Mouse (Mus musculus) CH12.LX (cell line): ENCODE results near the gene Themis3.

Experiments used
- CHD2 ChIP-seq: IDR thresholded peaks from 2 replicates; pipeline ENCODE4 v1.6.1; 2011; ENCODE audit warnings: low read length, improper control_type of control experiment
- CTCF ChIP-seq, 2 experiments: IDR thresholded peaks in 1 of 2; conservative IDR thresholded peaks in 1 of 2; 2 replicates each; pipeline ENCODE4 v1.5.1; 2011 to 2012; ENCODE audit warnings: low read depth in 2 of 2, low read length in 2 of 2, improper control_type of control experiment in 1 of 2, inconsistent platforms in 1 of 2, mild to moderate bottlenecking in 1 of 2, moderate library complexity in 1 of 2
- EP300 ChIP-seq: IDR thresholded peaks from 2 replicates; pipeline ENCODE4 v1.6.1; 2011; ENCODE audit warnings: low read length, improper control_type of control experiment
- GABPA ChIP-seq: IDR thresholded peaks from 2 replicates; pipeline ENCODE4 v1.6.1; 2012; ENCODE audit warnings: low read depth, low read length, improper control_type of control experiment, inconsistent platforms; ENCODE audit not compliant: insufficient replicate concordance
- JUN ChIP-seq: IDR thresholded peaks from 2 replicates; pipeline ENCODE4 v1.6.1; 2011; ENCODE audit warnings: low read depth, mild to moderate bottlenecking, low read length, improper control_type of control experiment, moderate library complexity; ENCODE audit not compliant: insufficient read depth
- NELFE ChIP-seq: IDR thresholded peaks from 2 replicates; pipeline ENCODE4 v1.6.1; 2011; ENCODE audit warnings: low read depth, low read length, improper control_type of control experiment
- POLR2A ChIP-seq: IDR thresholded peaks from 2 replicates; pipeline ENCODE4 v1.6.1; 2011; ENCODE audit warnings: low read depth, mild to moderate bottlenecking, improper control_type of control experiment, low read length
- RCOR1 ChIP-seq: conservative IDR thresholded peaks from 2 replicates; pipeline ENCODE4 v1.6.1; 2012; ENCODE audit warnings: low read depth, mild to moderate bottlenecking, inconsistent platforms, low read length, improper control_type of control experiment
- SMC3 ChIP-seq: IDR thresholded peaks from 2 replicates; pipeline ENCODE4 v1.6.1; 2011; ENCODE audit warnings: low read depth, low read length, improper control_type of control experiment
- USF1 ChIP-seq: IDR thresholded peaks from 2 replicates; pipeline ENCODE4 v1.6.1; 2014; ENCODE audit warnings: low read depth, mild to moderate bottlenecking, inconsistent platforms, low read length, improper control_type of control experiment
- ZC3H11A ChIP-seq: IDR thresholded peaks from 2 replicates; pipeline ENCODE4 v1.6.1; 2012; ENCODE audit warnings: low read depth, mild to moderate bottlenecking, inconsistent platforms, low read length, improper control_type of control experiment
- ZNF384 ChIP-seq: IDR thresholded peaks from 2 replicates; pipeline ENCODE4 v1.6.1; 2012; ENCODE audit warnings: low read depth, low read length, improper control_type of control experiment, inconsistent platforms

DNA sequence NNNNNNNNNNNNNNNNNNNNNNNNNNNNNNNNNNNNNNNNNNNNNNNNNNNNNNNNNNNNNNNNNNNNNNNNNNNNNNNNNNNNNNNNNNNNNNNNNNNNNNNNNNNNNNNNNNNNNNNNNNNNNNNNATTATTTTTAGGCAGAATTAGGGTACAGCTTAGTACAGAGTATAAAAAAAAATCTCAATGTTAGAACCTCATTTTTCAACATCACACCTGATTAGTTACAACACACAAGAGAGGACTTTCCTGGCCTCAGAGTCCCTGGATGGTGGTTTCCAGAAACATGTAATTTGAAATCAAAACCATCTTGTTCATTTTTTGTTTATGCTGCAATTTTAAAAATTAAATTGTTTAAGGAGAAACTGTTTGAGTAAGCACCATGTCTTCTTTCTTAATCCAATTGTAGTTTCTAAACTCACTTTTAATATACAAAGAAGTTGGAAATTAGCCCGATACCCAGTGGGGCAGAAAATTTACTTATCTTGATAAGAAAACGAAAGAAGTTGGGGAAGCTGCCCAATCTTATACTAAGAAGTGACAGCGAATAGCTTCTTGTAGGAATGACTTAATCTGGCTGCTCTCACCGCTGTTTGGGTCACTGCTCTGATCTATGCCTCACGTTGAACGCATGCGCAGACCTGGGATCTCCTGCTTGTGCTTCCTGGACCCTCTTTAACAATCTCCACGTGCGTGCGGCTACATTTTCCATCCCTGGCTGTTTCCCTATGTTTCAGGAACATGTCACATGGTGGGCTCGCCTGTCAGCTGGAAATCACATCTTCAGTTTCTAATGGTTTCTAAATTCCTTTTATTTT, 22.4 kb downstream of the Themis3 start:
- no peak for TF ChIP-seq POLR2A
- no peak for TF ChIP-seq NELFE
- TF ChIP-seq EP300, result no peak
- TF ChIP-seq CTCF (conservative IDR thresholded peaks at IDR 0.05 in 1 of 2, IDR thresholded peaks at IDR 0.05 in 1 of 2; ENCODE audit: low read depth in 2 of 2, low read length in 2 of 2), result no peak
- no peak for TF ChIP-seq JUN
- no peak for TF ChIP-seq USF1
- TF ChIP-seq ZC3H11A, result no peak
- TF ChIP-seq ZNF384, result no peak
- no peak for TF ChIP-seq CHD2
- no peak for TF ChIP-seq RCOR1
- no peak for TF ChIP-seq SMC3
- TF ChIP-seq GABPA, result no peak
